Mouse (Mus musculus) megakaryocyte, adult 5-6 weeks (primary cell): ENCODE results near the gene Aox4. TPM values are rescaled to one million over a fixed set of nuclear protein-coding genes. Genes with fewer than 3 reads are reported as not detected.
A peak's percentile ranks its signal among the peaks of the same experiment; 100 is the strongest.

Source experiments
- ATAC-seq: 2 replicates; pipeline ENCODE4 v1.8.0; 2016; ENCODE audit warnings: mild to moderate bottlenecking, inconsistent platforms; ENCODE audit not compliant: poor library complexity, severe bottlenecking
- total RNA-seq, 2 experiments: library from RNA; stranded (forward) in 1 of 2; stranded (reverse) in 1 of 2; fragments of 153-499, 151-499 nt in 1 of 2; fragments of 221-1000, 200-1000 nt in 1 of 2; gene quantifications; 2 replicates each; pipeline versions ENCODE4 v1.2.3 to v1.2.4; 2015 to 2017

Gene Aox4
- total RNA-seq, 2 experiments from 2014 or later, result not detected

- ATAC-seq, result no peak
Measured at GRCm38 (mm10) chr1:58296821-58297220, 86.6 kb downstream of the Aox4 start.

GRCm38 (mm10) chr1:58298347-58298746 is 88.2 kb downstream of the Aox4 start:
- ATAC-seq, result no peak

- ATAC-seq, result no peak
Measured at GRCm38 (mm10) chr1:58301073-58301472, 90.9 kb downstream of the Aox4 start.

- no peak for ATAC-seq
Measured at GRCm38 (mm10) chr1:58302015-58302414, 91.8 kb downstream of the Aox4 start.

GRCm38 (mm10) chr1:58303009-58303408 is 92.8 kb downstream of the Aox4 start:
- no peak for ATAC-seq

- ATAC-seq, result peak; percentile 92
Measured at GRCm38 (mm10) chr1:58303726-58304125, 93.5 kb downstream of the Aox4 start.

GRCm38 (mm10) chr1:58304296-58304695 is 94.1 kb downstream of the Aox4 start:
- peak; percentile 31 for ATAC-seq

GRCm38 (mm10) chr1:58307181-58307580 is 97.0 kb downstream of the Aox4 start:
- ATAC-seq, result no peak

GRCm38 (mm10) chr1:58308594-58308993 is 98.4 kb downstream of the Aox4 start:
- no peak for ATAC-seq

GRCm38 (mm10) chr1:58309853-58310252 is 99.7 kb downstream of the Aox4 start:
- ATAC-seq, result no peak

- ATAC-seq, result peak; percentile 45
Measured at GRCm38 (mm10) chr1:58311221-58311864, 101.1 kb downstream of the Aox4 start.

GRCm38 (mm10) chr1:58313173-58313572 is 103.0 kb downstream of the Aox4 start:
- no peak for ATAC-seq

GRCm38 (mm10) chr1:58315532-58315931 is 105.3 kb downstream of the Aox4 start:
- ATAC-seq, result peak; percentile 52

Other genes with a start within 250 kb of the Aox4 start
- gene Sgo2a, start 214.4 kb upstream of the Aox4 start, total RNA-seq (2015), result 40.0 and 40.6 TPM in 2 replicates
- 43.0 and 43.6 TPM in 2 replicates for gene Sgo2a, start 214.4 kb upstream of the Aox4 start, total RNA-seq (2017)
- gene Kctd18, start 191.4 kb upstream of the Aox4 start, total RNA-seq (2015), result 10.9 and 11.6 TPM in 2 replicates
- gene Kctd18, start 191.4 kb upstream of the Aox4 start, total RNA-seq (2017), result 17.4 and 18.7 TPM in 2 replicates
- gene Aox1, start 180.5 kb upstream of the Aox4 start, total RNA-seq (2015), result 0.27 TPM in 1 of 2 replicates, not detected in the other
- 0.04 and 0.16 TPM in 2 replicates for gene Aox1, start 180.5 kb upstream of the Aox4 start, total RNA-seq (2017)
- 0.22 and 0.52 TPM in 2 replicates for gene Aox3, start 97.3 kb upstream of the Aox4 start, total RNA-seq (2015)
- 0.08 and 0.15 TPM in 2 replicates for gene Aox3, start 97.3 kb upstream of the Aox4 start, total RNA-seq (2017)
- gene Aox2, start 67.9 kb downstream of the Aox4 start, total RNA-seq (2015), result 0.04 and 0.46 TPM in 2 replicates
- gene Aox2, start 67.9 kb downstream of the Aox4 start, total RNA-seq (2017), result 0.12 and 0.62 TPM in 2 replicates
- 175 and 183 TPM in 2 replicates for gene Bzw1, start 182.5 kb downstream of the Aox4 start, total RNA-seq (2015)
- 166 and 175 TPM in 2 replicates for gene Bzw1, start 182.5 kb downstream of the Aox4 start, total RNA-seq (2017)
- 398 and 422 TPM in 2 replicates for gene Clk1, start 213.7 kb downstream of the Aox4 start, total RNA-seq (2015)
- gene Clk1, start 213.7 kb downstream of the Aox4 start, total RNA-seq (2017), result 345 and 361 TPM in 2 replicates
- gene Nif3l1, start 234.8 kb downstream of the Aox4 start, total RNA-seq (2015), result 17.0 and 20.6 TPM in 2 replicates
- gene Nif3l1, start 234.8 kb downstream of the Aox4 start, total RNA-seq (2017), result 22.5 and 26.7 TPM in 2 replicates
- gene Ppil3, start 235.1 kb downstream of the Aox4 start, total RNA-seq (2015), result 60.5 and 62.9 TPM in 2 replicates
- 51.3 and 55.5 TPM in 2 replicates for gene Ppil3, start 235.1 kb downstream of the Aox4 start, total RNA-seq (2017)